Mouse (Mus musculus): ENCODE data around the gene Sfr1. TPM values are rescaled to one million over a fixed set of nuclear protein-coding genes. Genes with fewer than 3 reads are reported as not detected.
A peak's percentile ranks its signal among the peaks of the same experiment; 100 is the strongest.

The Sfr1 gene
- 258 and 274 TPM in 2 replicates for polyA plus RNA-seq (2014; fragmentation: Nextera tagmentation; extraction: Ambion mirVana)

- peak within 1 kb of the TSS; percentile 88 for H3K4me3 ChIP-seq (ENCODE audit: low read depth, low read length)
- no peaks in the 10 kb centered on the region for H3K27me3 ChIP-seq (ENCODE audit: control insufficient read depth, insufficient read depth, low read length)
- under 1% methylated on average over 54 of the region's 72 CpGs for WGBS (ENCODE audit: insufficient replicate concordance)
- H3K9me3 ChIP-seq (replicated peaks; ENCODE audit: control insufficient read depth, low read length): no peaks in the 10 kb centered on the region
- peak within 1 kb of the TSS; percentile 89 for H3K9ac ChIP-seq (ENCODE audit: low read depth, low read length)
- peak; percentile 96 for ATAC-seq (replicated peaks; ENCODE audit: insufficient number of reproducible peaks, low FRiP score, low TSS enrichment)
- peaks cover 9% of the 10 kb centered on the region for H3K4me1 ChIP-seq (ENCODE audit: control insufficient read depth, insufficient read depth, low read length)
- H3K27ac ChIP-seq (ENCODE audit: low read depth, low read length): peak within 1 kb of the TSS; percentile 97
- peak within 1 kb of the TSS; percentile 80 for H3K4me2 ChIP-seq
- H3K36me3 ChIP-seq (ENCODE audit: control insufficient read depth, insufficient read depth, low read length): peaks cover 15% of the 10 kb centered on the region
Measured at GRCm38 (mm10) chr19:47731071-47731881, at the start of gene Sfr1. Sfr1 (plus strand) TSS chr19:47731682.

GRCm38 (mm10) chr19:47689592-47689991, 41.9 kb upstream of the Sfr1 start:
- H3K27me3 ChIP-seq (ENCODE audit: control insufficient read depth, insufficient read depth, low read length): no peaks in the 10 kb centered on the region
- H3K36me3 ChIP-seq (ENCODE audit: control insufficient read depth, insufficient read depth, low read length): no peaks in the 10 kb centered on the region
- H3K9me3 ChIP-seq (replicated peaks; ENCODE audit: control insufficient read depth, low read length): no peaks in the 10 kb centered on the region
- no peak overlapping the region for H3K4me2 ChIP-seq
- WGBS (ENCODE audit: insufficient replicate concordance): 61% methylated on average over 7 of the region's 7 CpGs
- no peaks in the 10 kb centered on the region for H3K4me1 ChIP-seq (ENCODE audit: control insufficient read depth, insufficient read depth, low read length)
- no peak for ATAC-seq (replicated peaks; ENCODE audit: insufficient number of reproducible peaks, low FRiP score, low TSS enrichment)
- no peak overlapping the region for H3K9ac ChIP-seq (ENCODE audit: low read depth, low read length)
- H3K27ac ChIP-seq (ENCODE audit: low read depth, low read length): no peak overlapping the region
- H3K4me3 ChIP-seq (ENCODE audit: low read depth, low read length): no peak overlapping the region

- no peak within 1 kb of the TSS for H3K4me3 ChIP-seq (ENCODE audit: low read depth, low read length)
- no peaks in the 10 kb centered on the region for H3K9me3 ChIP-seq (replicated peaks; ENCODE audit: control insufficient read depth, low read length)
- no peak for ATAC-seq (replicated peaks; ENCODE audit: insufficient number of reproducible peaks, low FRiP score, low TSS enrichment)
- no peaks in the 10 kb centered on the region for H3K36me3 ChIP-seq (ENCODE audit: control insufficient read depth, insufficient read depth, low read length)
- WGBS (ENCODE audit: insufficient replicate concordance): 66% methylated on average over 6 of the region's 6 CpGs
- no peak within 1 kb of the TSS for H3K27ac ChIP-seq (ENCODE audit: low read depth, low read length)
- no peaks in the 10 kb centered on the region for H3K4me1 ChIP-seq (ENCODE audit: control insufficient read depth, insufficient read depth, low read length)
- no peak within 1 kb of the TSS for H3K9ac ChIP-seq (ENCODE audit: low read depth, low read length)
- H3K4me2 ChIP-seq: no peak within 1 kb of the TSS
- no peaks in the 10 kb centered on the region for H3K27me3 ChIP-seq (ENCODE audit: control insufficient read depth, insufficient read depth, low read length)
Measured at GRCm38 (mm10) chr19:47691994-47692393, 39.5 kb upstream of the Sfr1 start, which contains the start of gene Col17a1. Col17a1 (minus strand) TSS chr19:47692094.

- Histone ChIP-seq H3K4me3 (ENCODE audit: low read depth, low read length) (no peak overlapping the region), H3K4me1 (ENCODE audit: control insufficient read depth, insufficient read depth, low read length) (no peaks in the 10 kb centered on the region), H3K27ac (ENCODE audit: low read depth, low read length) (no peak overlapping the region), H3K4me2 (no peak overlapping the region), H3K36me3 (ENCODE audit: control insufficient read depth, insufficient read depth, low read length) (no peaks in the 10 kb centered on the region), H3K27me3 (ENCODE audit: control insufficient read depth, insufficient read depth, low read length) (no peaks in the 10 kb centered on the region), H3K9me3 (replicated peaks; ENCODE audit: control insufficient read depth, low read length) (no peaks in the 10 kb centered on the region), H3K9ac (ENCODE audit: low read depth, low read length) (no peak overlapping the region)
- WGBS (ENCODE audit: insufficient replicate concordance): 75% methylated on average over 6 of the region's 6 CpGs
- no peak for ATAC-seq (replicated peaks; ENCODE audit: insufficient number of reproducible peaks, low FRiP score, low TSS enrichment)
Measured at GRCm38 (mm10) chr19:47695725-47696124, 35.8 kb upstream of the Sfr1 start.

- Histone ChIP-seq H3K4me1 (ENCODE audit: control insufficient read depth, insufficient read depth, low read length) (no peaks in the 10 kb centered on the region), H3K9ac (ENCODE audit: low read depth, low read length) (no peak overlapping the region), H3K4me2 (no peak overlapping the region), H3K9me3 (replicated peaks; ENCODE audit: control insufficient read depth, low read length) (no peaks in the 10 kb centered on the region), H3K36me3 (ENCODE audit: control insufficient read depth, insufficient read depth, low read length) (no peaks in the 10 kb centered on the region), H3K4me3 (ENCODE audit: low read depth, low read length) (no peak overlapping the region), H3K27ac (ENCODE audit: low read depth, low read length) (no peak overlapping the region), H3K27me3 (ENCODE audit: control insufficient read depth, insufficient read depth, low read length) (no peaks in the 10 kb centered on the region)
- ATAC-seq (replicated peaks; ENCODE audit: insufficient number of reproducible peaks, low FRiP score, low TSS enrichment): no peak
- 83% methylated on average over 8 of the region's 8 CpGs for WGBS (ENCODE audit: insufficient replicate concordance)
Measured at GRCm38 (mm10) chr19:47696411-47696810, 35.1 kb upstream of the Sfr1 start.

GRCm38 (mm10) chr19:47697067-47697466, 34.4 kb upstream of the Sfr1 start:
- Histone ChIP-seq H3K9me3 (replicated peaks; ENCODE audit: control insufficient read depth, low read length) (no peaks in the 10 kb centered on the region), H3K9ac (ENCODE audit: low read depth, low read length) (no peak overlapping the region), H3K27ac (ENCODE audit: low read depth, low read length) (no peak overlapping the region), H3K4me2 (no peak overlapping the region), H3K36me3 (ENCODE audit: control insufficient read depth, insufficient read depth, low read length) (no peaks in the 10 kb centered on the region), H3K4me1 (ENCODE audit: control insufficient read depth, insufficient read depth, low read length) (no peaks in the 10 kb centered on the region), H3K4me3 (ENCODE audit: low read depth, low read length) (no peak overlapping the region), H3K27me3 (ENCODE audit: control insufficient read depth, insufficient read depth, low read length) (no peaks in the 10 kb centered on the region)
- ATAC-seq (replicated peaks; ENCODE audit: insufficient number of reproducible peaks, low FRiP score, low TSS enrichment): no peak
- 84% methylated on average over 11 of the region's 11 CpGs for WGBS (ENCODE audit: insufficient replicate concordance)

- no peaks in the 10 kb centered on the region for H3K27me3 ChIP-seq (ENCODE audit: control insufficient read depth, insufficient read depth, low read length)
- no peak overlapping the region for H3K27ac ChIP-seq (ENCODE audit: low read depth, low read length)
- no peaks in the 10 kb centered on the region for H3K4me1 ChIP-seq (ENCODE audit: control insufficient read depth, insufficient read depth, low read length)
- no peaks in the 10 kb centered on the region for H3K36me3 ChIP-seq (ENCODE audit: control insufficient read depth, insufficient read depth, low read length)
- ATAC-seq (replicated peaks; ENCODE audit: insufficient number of reproducible peaks, low FRiP score, low TSS enrichment): no peak
- H3K4me3 ChIP-seq (ENCODE audit: low read depth, low read length): no peak overlapping the region
- H3K9me3 ChIP-seq (replicated peaks; ENCODE audit: control insufficient read depth, low read length): no peaks in the 10 kb centered on the region
- no peak overlapping the region for H3K4me2 ChIP-seq
- no peak overlapping the region for H3K9ac ChIP-seq (ENCODE audit: low read depth, low read length)
- 67% methylated on average over 9 of the region's 9 CpGs for WGBS (ENCODE audit: insufficient replicate concordance)
Measured at GRCm38 (mm10) chr19:47698266-47698665, 33.2 kb upstream of the Sfr1 start.

- H3K4me1 ChIP-seq (ENCODE audit: control insufficient read depth, insufficient read depth, low read length): no peaks in the 10 kb centered on the region
- no peaks in the 10 kb centered on the region for H3K27me3 ChIP-seq (ENCODE audit: control insufficient read depth, insufficient read depth, low read length)
- 56% methylated on average over 9 of the region's 9 CpGs for WGBS (ENCODE audit: insufficient replicate concordance)
- no peak for ATAC-seq (replicated peaks; ENCODE audit: insufficient number of reproducible peaks, low FRiP score, low TSS enrichment)
- H3K9ac ChIP-seq (ENCODE audit: low read depth, low read length): no peak overlapping the region
- H3K9me3 ChIP-seq (replicated peaks; ENCODE audit: control insufficient read depth, low read length): no peaks in the 10 kb centered on the region
- no peak overlapping the region for H3K4me2 ChIP-seq
- H3K36me3 ChIP-seq (ENCODE audit: control insufficient read depth, insufficient read depth, low read length): no peaks in the 10 kb centered on the region
- no peak overlapping the region for H3K27ac ChIP-seq (ENCODE audit: low read depth, low read length)
- H3K4me3 ChIP-seq (ENCODE audit: low read depth, low read length): no peak overlapping the region
Measured at GRCm38 (mm10) chr19:47699743-47700142, 31.7 kb upstream of the Sfr1 start.

GRCm38 (mm10) chr19:47700509-47700908, 31.0 kb upstream of the Sfr1 start:
- no peak overlapping the region for H3K4me2 ChIP-seq
- no peaks in the 10 kb centered on the region for H3K36me3 ChIP-seq (ENCODE audit: control insufficient read depth, insufficient read depth, low read length)
- H3K9ac ChIP-seq (ENCODE audit: low read depth, low read length): no peak overlapping the region
- no peak overlapping the region for H3K4me3 ChIP-seq (ENCODE audit: low read depth, low read length)
- 67% methylated on average over 8 of the region's 8 CpGs for WGBS (ENCODE audit: insufficient replicate concordance)
- no peaks in the 10 kb centered on the region for H3K9me3 ChIP-seq (replicated peaks; ENCODE audit: control insufficient read depth, low read length)
- H3K27ac ChIP-seq (ENCODE audit: low read depth, low read length): no peak overlapping the region
- H3K4me1 ChIP-seq (ENCODE audit: control insufficient read depth, insufficient read depth, low read length): no peaks in the 10 kb centered on the region
- H3K27me3 ChIP-seq (ENCODE audit: control insufficient read depth, insufficient read depth, low read length): no peaks in the 10 kb centered on the region
- ATAC-seq (replicated peaks; ENCODE audit: insufficient number of reproducible peaks, low FRiP score, low TSS enrichment): no peak

Measured in heart, embryonic 11.5 days (tissue).